Mouse (Mus musculus) lung, postnatal 0 days (tissue): ENCODE measurements around the gene Ccdc81. TPM values are rescaled to one million over a fixed set of nuclear protein-coding genes. Genes with fewer than 3 reads are reported as not detected.

Experiments used
- ATAC-seq: fragments of 200-750 bp; cut with Nextera tagmentation; 2 replicates; pipeline ENCODE4 v1.8.0; 2017; ENCODE audit warnings: moderate library complexity
- DNase-seq: peaks from one replicate; pipeline ENCODE4 v3.0.0-alpha.2; 2016; ENCODE audit warnings: low spot score
- H3K27ac ChIP-seq: fragments of 300-500 bp; sonication (generic); 2 replicates; pipeline ENCODE4 v1.5.1; 2014; ENCODE audit warnings: antibody characterized with exemption, mild to moderate bottlenecking, low read length, mixed read lengths
- H3K27me3 ChIP-seq: fragments of 300-500 bp; sonication (generic); replicated peaks from 2 replicates; pipeline ENCODE4 v1.6.1; 2014; ENCODE audit warnings: low read length, mixed read lengths; ENCODE audit not compliant: insufficient read depth
- H3K36me3 ChIP-seq: fragments of 300-500 bp; sonication (generic); 2 replicates; pipeline ENCODE4 v1.6.1; 2014; ENCODE audit warnings: low read length, mixed read lengths; ENCODE audit not compliant: insufficient read depth
- H3K4me1 ChIP-seq: fragments of 300-500 bp; sonication (generic); 2 replicates; pipeline ENCODE4 v1.6.1; 2014; ENCODE audit warnings: antibody characterized with exemption, low read depth, low read length, mixed read lengths; ENCODE audit not compliant: insufficient read depth
- H3K4me2 ChIP-seq: fragments of 300-500 bp; sonication (generic); replicated peaks from 2 replicates; pipeline ENCODE4 v1.6.1; 2014; ENCODE audit warnings: low read depth, mild to moderate bottlenecking, low read length, moderate library complexity, mixed read lengths
- H3K4me3 ChIP-seq: fragments of 300-500 bp; sonication (generic); 2 replicates; pipeline ENCODE4 v1.5.1; 2014; ENCODE audit warnings: low read depth, low read length
- H3K9ac ChIP-seq: fragments of 300-500 bp; sonication (generic); replicated peaks from 2 replicates; pipeline ENCODE4 v1.6.1; 2014; ENCODE audit warnings: low read depth, mild to moderate bottlenecking
- H3K9me3 ChIP-seq: fragments of 300-500 bp; sonication (generic); 2 replicates; pipeline ENCODE4 v1.6.1; 2016; ENCODE audit warnings: low read length, mixed read lengths
- CTCF ChIP-seq: IDR thresholded peaks from 2 replicates; pipeline ENCODE4 v1.5.1; 2016; ENCODE audit warnings: antibody characterized with exemption, mild to moderate bottlenecking
- EP300 ChIP-seq: IDR thresholded peaks from 2 replicates; pipeline ENCODE4 v1.6.1; 2016; ENCODE audit warnings: antibody characterized with exemption, mild to moderate bottlenecking, control low read depth
- WGBS: fragments of 180-500 bp; shearing (Covaris S2); extraction: QIAGEN DNeasy Blood & Tissue Kit; methylation state at CpG from one replicate; pipeline ENCODE4 v1.1.7; 2014; 5-methylcytosine and 5-hydroxymethylcytosine counted together
- polyA plus RNA-seq: library from polyadenylated mRNA; unstranded; fragments of >200 nt; fragmentation: Nextera tagmentation; extraction: Ambion mirVana; gene quantifications from 2 replicates; pipeline ENCODE4 v1.2.1, GENCODE M21; 2015

The Ccdc81 gene
- polyA plus RNA-seq, 1 experiment from 2014 or later, result 1.2 TPM

DNA sequence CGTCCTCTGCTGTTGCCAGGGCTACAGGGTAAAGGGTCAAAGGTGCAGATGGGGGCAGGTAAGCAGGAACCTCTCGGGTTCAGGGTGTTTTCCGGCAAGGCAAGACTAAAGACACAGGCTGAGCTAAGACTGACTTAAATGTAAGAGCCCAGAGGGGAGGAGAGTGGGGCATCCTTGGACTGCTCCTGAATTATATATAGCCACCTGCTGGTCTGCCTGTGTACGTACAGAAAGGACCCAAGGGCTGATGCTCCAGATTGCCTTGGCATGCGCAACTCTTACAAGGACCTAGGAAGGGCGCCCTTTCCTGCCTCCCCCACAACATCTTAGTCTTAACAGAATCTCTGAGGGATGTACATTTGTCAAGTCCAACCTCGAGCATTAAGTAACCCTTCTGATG lies 74.2 kb downstream of the Ccdc81 start:
- no peaks in the 10 kb centered on the region for H3K9me3 ChIP-seq
- H3K4me2 ChIP-seq, result no peak overlapping the region
- no peak overlapping the region for H3K9ac ChIP-seq
- DNase-seq (peak; percentile 66), ATAC-seq (peak; percentile 67)
- no peaks in the 10 kb centered on the region for H3K36me3 ChIP-seq
- no peak overlapping the region for H3K27ac ChIP-seq
- H3K4me1 ChIP-seq, result no peaks in the 10 kb centered on the region
- TF ChIP-seq EP300 (no peak), CTCF (peak; percentile 69)
- no peaks in the 10 kb centered on the region for H3K27me3 ChIP-seq
- H3K4me3 ChIP-seq, result no peak overlapping the region
- 47% methylated on average over 7 of the region's 7 CpGs for WGBS

- ATAC-seq (no peak), DNase-seq (no peak)
- Histone ChIP-seq H3K4me3 (no peak overlapping the region), H3K9me3 (no peaks in the 10 kb centered on the region), H3K27me3 (no peaks in the 10 kb centered on the region), H3K4me2 (no peak overlapping the region), H3K4me1 (no peaks in the 10 kb centered on the region), H3K9ac (no peak overlapping the region), H3K27ac (no peak overlapping the region), H3K36me3 (no peaks in the 10 kb centered on the region)
- TF ChIP-seq EP300 (no peak), CTCF (no peak)
- 65% methylated on average over 4 of the region's 4 CpGs for whole genome bisulfite sequencing
Measured at GRCm38 (mm10) chr7:89828436-89829065, 74.9 kb downstream of the Ccdc81 start.

Other genes with a start within 250 kb of the Ccdc81 start
- gene Hikeshi, start 37.6 kb upstream of the Ccdc81 start, polyA plus RNA-seq, result 70.6 and 78.0 TPM in 2 replicates
- 35.6 and 36.1 TPM in 2 replicates for gene Eed, start 77.4 kb upstream of the Ccdc81 start, polyA plus RNA-seq
- 52.0 and 56.3 TPM in 2 replicates for gene Picalm, start 226.6 kb upstream of the Ccdc81 start, polyA plus RNA-seq